8 mouse cellular contexts compared by ENCODE assay signal in the genomic region with DNA sequence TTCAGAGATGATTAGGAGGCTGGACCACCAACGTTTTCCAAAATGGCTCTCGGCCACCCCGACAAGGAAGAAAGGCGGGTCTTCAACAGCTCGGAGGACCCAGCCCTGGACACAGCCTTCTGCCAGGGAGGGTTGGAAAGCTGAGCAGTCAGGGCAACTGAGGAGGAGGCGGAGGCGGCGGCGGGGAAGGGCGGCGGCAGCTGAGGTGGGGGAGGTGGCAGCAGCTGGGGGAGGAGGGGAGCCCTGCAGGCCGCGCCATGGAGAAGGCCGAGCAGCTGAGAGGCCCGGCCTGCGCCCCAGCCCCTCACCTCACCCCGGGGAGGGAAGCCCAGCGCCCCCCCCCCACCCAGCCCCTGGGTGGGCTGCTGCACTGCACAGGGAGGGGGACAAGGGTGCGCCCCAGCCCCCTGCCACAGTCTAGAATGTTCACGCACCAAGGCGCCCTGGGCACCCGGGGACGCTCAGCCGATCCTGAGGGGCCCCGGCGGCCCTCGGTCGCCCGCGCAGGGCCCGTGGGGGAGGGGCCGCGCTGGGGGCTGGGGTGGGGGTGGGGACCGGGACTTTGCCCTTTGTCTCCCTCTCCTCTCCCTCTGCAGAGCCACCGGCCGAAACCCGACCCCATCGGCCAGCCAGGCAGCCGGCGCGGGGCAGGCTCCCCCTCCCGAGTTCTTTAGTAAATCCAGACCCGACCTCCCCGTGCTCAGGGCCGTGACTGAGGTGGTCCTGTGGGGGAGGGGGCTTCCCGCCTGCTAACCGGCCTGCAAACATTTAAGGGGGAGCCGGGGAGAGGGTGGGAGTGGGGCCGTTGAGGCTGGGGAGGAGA. TPM values are rescaled to one million over a fixed set of nuclear protein-coding genes. Genes with fewer than 3 reads are reported as not detected.
DNase-seq lines count a peak whose midpoint lies in the region; ATAC-seq lines count a peak whose summit lies in the region.

No protein-coding gene starts in this region.

- H3K27me3 ChIP-seq in heart, embryonic 13.5 days (replicated peaks), result no peaks in the 10 kb centered on the region
- no peaks in the 10 kb centered on the region for H3K27me3 ChIP-seq in forebrain, embryonic 16.5 days (replicated peaks; ENCODE audit: control insufficient read depth, insufficient read depth, low read length)
- no peaks in the 10 kb centered on the region for H3K27me3 ChIP-seq in limb, embryonic 12.5 days
- H3K27me3 ChIP-seq in neural tube, embryonic 15.5 days (replicated peaks), result no peaks in the 10 kb centered on the region

- peaks cover 29% of the 10 kb centered on the region for H3K36me3 ChIP-seq in heart, embryonic 13.5 days
- no peaks in the 10 kb centered on the region for H3K36me3 ChIP-seq in forebrain, embryonic 16.5 days (ENCODE audit: control insufficient read depth, insufficient read depth)
- H3K36me3 ChIP-seq in limb, embryonic 12.5 days, result peaks cover 43% of the 10 kb centered on the region
- H3K36me3 ChIP-seq in neural tube, embryonic 15.5 days, result no peaks in the 10 kb centered on the region

- H3K27ac ChIP-seq in heart, embryonic 13.5 days (replicated peaks), result peak overlapping the region; percentile 92
- H3K27ac ChIP-seq in forebrain, embryonic 16.5 days (ENCODE audit: low read length), result peak overlapping the region; percentile 79
- H3K27ac ChIP-seq in limb, embryonic 12.5 days, result peak overlapping the region; percentile 99
- H3K27ac ChIP-seq in neural tube, embryonic 15.5 days (replicated peaks), result peak overlapping the region; percentile 71

- peak overlapping the region; percentile 86 for H3K4me2 ChIP-seq in heart, embryonic 13.5 days
- H3K4me2 ChIP-seq in forebrain, embryonic 16.5 days (ENCODE audit: low read length), result peak overlapping the region; percentile 85
- H3K4me2 ChIP-seq in limb, embryonic 12.5 days, result peak overlapping the region; percentile 92
- H3K4me2 ChIP-seq in neural tube, embryonic 15.5 days, result peak overlapping the region; percentile 92

- no peak for DNase-seq in heart, adult 11 months
- peak; percentile 86 for DNase-seq in ZHBTc4 (ENCODE audit: low read depth, low spot score)
- DNase-seq in cerebellum, adult 9-10 months, result no peak
- no peak for DNase-seq in frontal cortex, postnatal 25 days (ENCODE audit: low spot score in 2 of 2)

- WGBS in heart, embryonic 13.5 days, result 5% methylated on average over 47 of the region's 49 CpGs
- WGBS in forebrain, embryonic 16.5 days, result under 1% methylated on average over 26 of the region's 49 CpGs
- WGBS in limb, embryonic 12.5 days, result under 1% methylated on average over 43 of the region's 49 CpGs
- WGBS in neural tube, embryonic 15.5 days, result 5% methylated on average over 36 of the region's 49 CpGs

- ATAC-seq in heart, embryonic 13.5 days (ENCODE audit: extremely low read depth, insufficient number of reproducible peaks, low FRiP score, low TSS enrichment), result peak; percentile 35
- ATAC-seq in forebrain, embryonic 16.5 days, result peak; percentile 77
- ATAC-seq in limb, embryonic 12.5 days (ENCODE audit: insufficient number of reproducible peaks, insufficient read depth, low FRiP score, low TSS enrichment, low read depth), result peak; percentile 81
- peak; percentile 68 for ATAC-seq in neural tube, embryonic 15.5 days (ENCODE audit: low FRiP score)

- no peaks in the 10 kb centered on the region for H3K9me3 ChIP-seq in heart, embryonic 13.5 days
- H3K9me3 ChIP-seq in forebrain, embryonic 16.5 days (ENCODE audit: control insufficient read depth, low read length), result no peaks in the 10 kb centered on the region
- peaks cover 4% of the 10 kb centered on the region; the same call in 1 of the 2 replicates for H3K9me3 ChIP-seq in limb, embryonic 12.5 days
- H3K9me3 ChIP-seq in neural tube, embryonic 15.5 days (replicated peaks), result no peaks in the 10 kb centered on the region

- H3K4me1 ChIP-seq in heart, embryonic 13.5 days, result peaks cover 76% of the 10 kb centered on the region
- peaks cover 35% of the 10 kb centered on the region for H3K4me1 ChIP-seq in forebrain, embryonic 16.5 days (replicated peaks; ENCODE audit: control insufficient read depth, insufficient read depth, low read length)
- peaks cover 73% of the 10 kb centered on the region for H3K4me1 ChIP-seq in limb, embryonic 12.5 days (replicated peaks)
- peaks cover 37% of the 10 kb centered on the region for H3K4me1 ChIP-seq in neural tube, embryonic 15.5 days

- peak overlapping the region; percentile 91 for H3K9ac ChIP-seq in heart, embryonic 13.5 days
- peak overlapping the region; percentile 83 for H3K9ac ChIP-seq in forebrain, embryonic 16.5 days (replicated peaks; ENCODE audit: low read depth, low read length)
- peak overlapping the region; percentile 79 for H3K9ac ChIP-seq in limb, embryonic 12.5 days (replicated peaks)
- peak overlapping the region; percentile 76 for H3K9ac ChIP-seq in neural tube, embryonic 15.5 days (replicated peaks)

- peak overlapping the region; percentile 61 for H3K4me3 ChIP-seq in heart, embryonic 13.5 days
- H3K4me3 ChIP-seq in forebrain, embryonic 16.5 days (replicated peaks; ENCODE audit: low read length), result peak overlapping the region; percentile 58
- peak overlapping the region; percentile 46 for H3K4me3 ChIP-seq in limb, embryonic 12.5 days (replicated peaks)
- H3K4me3 ChIP-seq in neural tube, embryonic 15.5 days (replicated peaks), result peak overlapping the region; percentile 54

RNA-seq across cellular contexts. Expression of a gene that starts 14.6 kb away (rescaled TPM):
- polyA plus RNA-seq in heart, embryonic 13.5 days (2015; fragmentation: Nextera tagmentation; extraction: Ambion mirVana), result 39.3 and 42.0 TPM in 2 replicates
- 20.2 and 22.4 TPM in 2 replicates for polyA plus RNA-seq in forebrain, embryonic 16.5 days (2015; fragmentation: Nextera tagmentation; extraction: Ambion mirVana)
- polyA plus RNA-seq in limb, embryonic 12.5 days (2016; fragmentation: Nextera tagmentation; extraction: Ambion mirVana), result 110 and 122 TPM in 2 replicates
- 6.7 and 12.0 TPM in 2 replicates for polyA plus RNA-seq in neural tube, embryonic 15.5 days (2015; fragmentation: Nextera tagmentation; extraction: Ambion mirVana)

RNA-seq across cellular contexts. Expression of a gene that starts 33.2 kb away (rescaled TPM):
- not detected in 2 replicates for polyA plus RNA-seq in heart, embryonic 13.5 days (2015; fragmentation: Nextera tagmentation; extraction: Ambion mirVana)
- not detected in 2 replicates for polyA plus RNA-seq in forebrain, embryonic 16.5 days (2015; fragmentation: Nextera tagmentation; extraction: Ambion mirVana)
- polyA plus RNA-seq in limb, embryonic 12.5 days (2016; fragmentation: Nextera tagmentation; extraction: Ambion mirVana), result not detected in 2 replicates
- not detected in 2 replicates for polyA plus RNA-seq in neural tube, embryonic 15.5 days (2015; fragmentation: Nextera tagmentation; extraction: Ambion mirVana)

RNA-seq across cellular contexts. Expression of a gene that starts 43.6 kb away (rescaled TPM):
- 68.3 and 74.7 TPM in 2 replicates for polyA plus RNA-seq in heart, embryonic 13.5 days (2015; fragmentation: Nextera tagmentation; extraction: Ambion mirVana)
- 113 and 129 TPM in 2 replicates for polyA plus RNA-seq in forebrain, embryonic 16.5 days (2015; fragmentation: Nextera tagmentation; extraction: Ambion mirVana)
- polyA plus RNA-seq in limb, embryonic 12.5 days (2016; fragmentation: Nextera tagmentation; extraction: Ambion mirVana), result 89.8 and 103 TPM in 2 replicates
- 125 and 137 TPM in 2 replicates for polyA plus RNA-seq in neural tube, embryonic 15.5 days (2015; fragmentation: Nextera tagmentation; extraction: Ambion mirVana)
